Mouse (Mus musculus) midbrain, embryonic 12.5 days (tissue): Measurements from ENCODE around the gene Rsad2. TPM values are rescaled to one million over a fixed set of nuclear protein-coding genes. Genes with fewer than 3 reads are reported as not detected.
A peak's percentile ranks its signal among the peaks of the same experiment; 100 is the strongest.

ENCODE experiments used
- microRNA-seq: library from miRNA; unstranded; fragments of <30 nt; microRNA quantifications from one replicate; pipeline ENCODE4, GENCODE M21; 2017
- polyA plus RNA-seq: library from polyadenylated mRNA; unstranded; fragments of >200 nt; fragmentation: Nextera tagmentation; extraction: Ambion mirVana; gene quantifications from 2 replicates; pipeline ENCODE4 v1.2.1, GENCODE M21; 2016

Gene Rsad2
- polyA plus RNA-seq, 1 experiment from 2014 or later: 0.23 TPM

Small RNA genes within 50 kb of the gene (microRNA-seq; reads per million reads assigned to microRNA genes)
- gene Mir6538: 8.4 reads per million, percentile 24 among the genes with 10 or more reads in this experiment

Other genes starting within 250 kb of the Rsad2 start
- 42.7 and 43.4 TPM in 2 replicates for gene Rnf144a, start 41.2 kb downstream of the Rsad2 start, polyA plus RNA-seq
- gene Cmpk2, start 12.8 kb upstream of the Rsad2 start, polyA plus RNA-seq: 5.8 and 6.0 TPM in 2 replicates